Mouse (Mus musculus) hindbrain, embryonic 14.5 days (tissue): Measurements from ENCODE around the gene Map4k4. TPM values are rescaled to one million over a fixed set of nuclear protein-coding genes. Genes with fewer than 3 reads are reported as not detected.

Experiments
- ATAC-seq: fragments of 200-750 bp; cut with Nextera tagmentation; 2 replicates; pipeline ENCODE4 v1.8.0; 2017; ENCODE audit warnings: moderate number of reproducible peaks, mild to moderate bottlenecking, moderate TSS enrichment, moderate library complexity; ENCODE audit not compliant: low FRiP score
- DNase-seq: peaks from one replicate; pipeline ENCODE4 v3.0.0-alpha.2; 2015; ENCODE audit warnings: low spot score
- H3K27ac ChIP-seq: fragments of 300-500 bp; sonication (generic); 2 replicates; pipeline ENCODE4 v1.5.1; 2014; ENCODE audit warnings: mild to moderate bottlenecking, moderate library complexity
- H3K27me3 ChIP-seq: fragments of 300-500 bp; sonication (generic); 2 replicates; pipeline ENCODE4 v1.6.1; 2014; ENCODE audit warnings: mild to moderate bottlenecking, low read length, mixed read lengths; ENCODE audit not compliant: control insufficient read depth, insufficient read depth
- H3K36me3 ChIP-seq: fragments of 300-500 bp; sonication (generic); replicated peaks from 2 replicates; pipeline ENCODE4 v1.6.1; 2014; ENCODE audit not compliant: control insufficient read depth, insufficient read depth
- H3K4me1 ChIP-seq: fragments of 300-500 bp; sonication (generic); replicated peaks from 2 replicates; pipeline ENCODE4 v1.6.1; 2014; ENCODE audit warnings: antibody characterized with exemption, low read length, mixed read lengths; ENCODE audit not compliant: control insufficient read depth, insufficient read depth
- H3K4me2 ChIP-seq: fragments of 300-500 bp; sonication (generic); replicated peaks from 2 replicates; pipeline ENCODE4 v1.6.1; 2014; ENCODE audit warnings: mild to moderate bottlenecking, moderate library complexity
- H3K4me3 ChIP-seq: fragments of 300-500 bp; sonication (generic); replicated peaks from 2 replicates; pipeline ENCODE4 v1.5.1; 2014; ENCODE audit warnings: mild to moderate bottlenecking, low read length
- H3K9ac ChIP-seq: fragments of 300-500 bp; sonication (generic); 2 replicates; pipeline ENCODE4 v1.6.1; 2014
- H3K9me3 ChIP-seq: fragments of 300-500 bp; sonication (generic); 2 replicates; pipeline ENCODE4 v1.6.1; 2016; ENCODE audit warnings: low read length; ENCODE audit not compliant: control insufficient read depth
- WGBS: fragments of 180-500 bp; shearing (Covaris S2); extraction: QIAGEN DNeasy Blood & Tissue Kit; methylation state at CpG from one replicate; pipeline ENCODE4 v1.1.7; 2014; 5-methylcytosine and 5-hydroxymethylcytosine counted together
- polyA plus RNA-seq: library from polyadenylated mRNA; unstranded; fragments of >200 nt; fragmentation: Nextera tagmentation; extraction: Ambion mirVana; gene quantifications from 2 replicates; pipeline ENCODE4 v1.2.1, GENCODE M21; 2014

The Map4k4 gene
- polyA plus RNA-seq, 1 experiment from 2014 or later = 51.2 TPM

DNA sequence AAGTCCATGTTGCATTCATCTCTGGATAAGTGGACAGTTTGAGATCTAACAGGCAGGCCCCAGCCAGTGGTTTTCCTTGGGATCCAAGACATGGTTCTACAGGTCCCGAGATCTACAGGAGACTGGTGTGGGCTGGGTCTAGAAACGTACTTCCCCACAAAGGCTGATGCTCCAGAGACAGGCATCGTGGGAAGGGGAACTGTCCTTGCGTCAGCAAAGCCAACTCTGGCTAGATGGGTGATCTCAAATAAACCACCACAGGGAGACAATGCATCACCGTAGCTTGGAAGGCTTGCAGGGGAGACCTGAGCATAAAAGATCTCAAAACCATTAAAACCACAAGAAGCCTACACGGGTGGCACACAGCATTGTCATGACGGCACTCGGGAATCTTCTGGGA, 163.8 kb downstream of the Map4k4 start:
- no peaks in the 10 kb centered on the region for H3K36me3 ChIP-seq
- H3K27me3 ChIP-seq = no peaks in the 10 kb centered on the region
- ATAC-seq (no peak), DNase-seq (no peak)
- WGBS = 92% methylated on average over 8 of the region's 8 CpGs
- H3K9ac ChIP-seq = no peak overlapping the region
- no peak overlapping the region for H3K4me3 ChIP-seq
- no peak overlapping the region for H3K4me2 ChIP-seq
- H3K4me1 ChIP-seq = peaks cover 5% of the 10 kb centered on the region; the same call in 1 of the 2 replicates
- H3K27ac ChIP-seq = no peak overlapping the region
- H3K9me3 ChIP-seq = no peaks in the 10 kb centered on the region

DNA sequence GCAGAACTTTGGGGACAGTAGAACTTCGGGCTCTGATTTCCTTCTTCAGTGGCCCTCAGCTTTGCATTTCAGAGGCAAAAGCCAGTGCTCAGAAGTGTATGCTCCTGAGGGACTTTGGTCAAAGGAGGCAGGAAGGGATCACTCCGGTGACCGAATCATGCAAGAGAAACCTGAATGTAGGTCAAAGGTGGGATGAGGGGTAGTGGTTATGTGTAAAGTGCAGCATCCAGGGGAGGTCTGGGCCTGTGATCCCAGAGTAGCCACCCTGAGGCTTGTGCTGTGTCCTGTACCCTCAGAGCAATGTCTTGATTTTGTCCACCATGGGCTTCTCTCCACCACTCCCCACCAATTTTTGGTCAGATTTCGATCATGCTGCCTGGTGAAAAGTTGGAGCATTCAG, 171.8 kb downstream of the Map4k4 start:
- Histone ChIP-seq H3K4me3 (no peak overlapping the region), H3K27me3 (no peaks in the 10 kb centered on the region), H3K9ac (no peak overlapping the region), H3K27ac (no peak overlapping the region), H3K4me1 (no peaks in the 10 kb centered on the region), H3K9me3 (no peaks in the 10 kb centered on the region), H3K4me2 (no peak overlapping the region), H3K36me3 (no peaks in the 10 kb centered on the region)
- 76% methylated on average over 4 of the region's 4 CpGs for WGBS
- DNase-seq (no peak), ATAC-seq (no peak)

DNA sequence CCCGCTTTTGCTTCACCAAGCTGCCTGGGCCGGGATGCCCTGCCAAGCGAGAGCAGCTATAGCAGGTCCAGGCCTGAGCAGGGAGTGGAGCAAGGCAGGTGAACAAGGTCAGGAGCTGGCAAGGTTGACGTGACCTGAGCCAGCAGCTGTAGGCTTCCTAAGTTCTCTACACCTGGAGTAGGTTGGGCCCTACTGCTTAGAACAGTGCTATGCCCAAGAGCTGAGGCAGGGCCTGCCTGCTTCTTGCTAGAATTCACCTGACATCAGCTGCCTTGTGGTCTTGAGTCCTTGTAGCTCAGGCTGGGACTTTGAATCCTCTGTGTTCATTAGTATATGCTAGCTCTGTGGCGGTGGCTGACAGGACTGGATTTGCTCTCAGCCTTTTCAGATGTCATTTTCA, 173.1 kb downstream of the Map4k4 start, which contains the start of gene Il1r2:
Gene Il1r2, plus strand, starts transcription at position 301 of the 400 bp plus-strand sequence.
- Histone ChIP-seq H3K4me2 (no peak within 1 kb of the TSS), H3K27me3 (no peaks in the 10 kb centered on the region), H3K36me3 (no peaks in the 10 kb centered on the region), H3K4me3 (no peak within 1 kb of the TSS), H3K9ac (no peak within 1 kb of the TSS), H3K9me3 (no peaks in the 10 kb centered on the region), H3K27ac (no peak within 1 kb of the TSS), H3K4me1 (no peaks in the 10 kb centered on the region)
- 96% methylated on average over 5 of the region's 5 CpGs for WGBS
- DNase-seq = no peak
- no peak for ATAC-seq

Other genes starting within 250 kb of the Map4k4 start
- gene Creg2, start 249.4 kb upstream of the Map4k4 start, polyA plus RNA-seq = 6.8 and 7.6 TPM in 2 replicates
- 0.10 and 0.40 TPM in 2 replicates for gene Rfx8, start 179.9 kb upstream of the Map4k4 start, polyA plus RNA-seq
- gene Gm3646, start 95.6 kb upstream of the Map4k4 start, polyA plus RNA-seq = not detected in 2 replicates
- gene Il1r2, start 173.2 kb downstream of the Map4k4 start, polyA plus RNA-seq = 0.72 TPM in 2 replicates